In genomic region chr8:119021478-119021877, GRCm38 (mm10) we compare ENCODE assay signal across 18 mouse cellular contexts.
DNase-seq lines count a peak whose midpoint lies in the region; ATAC-seq and TF ChIP-seq lines count a peak whose summit lies in the region.
"Had no signal": no experiment of that assay in that cellular context is flagged by ENCODE, and none has a peak within 500 bp of the region (broad histone marks: within the 10 kb centered on the region; RNA-seq: fewer than 3 reads in every experiment).

No protein-coding gene starts in this region.

- 80% methylated on average over 11 of the region's 11 CpGs for WGBS in hindbrain, embryonic 15.5 days
- WGBS in hindbrain, embryonic 11.5 days, result 92% methylated on average over 11 of the region's 11 CpGs
- 83% methylated on average over 11 of the region's 11 CpGs for WGBS in midbrain, postnatal 0 days
- 92% methylated on average over 11 of the region's 11 CpGs for WGBS in midbrain, embryonic 11.5 days
- 76% methylated on average over 11 of the region's 11 CpGs for WGBS in neural tube, embryonic 14.5 days

- ATAC-seq in frontal cortex, adult (ENCODE audit: low TSS enrichment), result peak; percentile 72
- no peak for ATAC-seq in hindbrain, embryonic 15.5 days (ENCODE audit: low FRiP score, low read depth)
- no peak for ATAC-seq in hindbrain, embryonic 11.5 days (ENCODE audit: low FRiP score)
- no peak for ATAC-seq in midbrain, postnatal 0 days (ENCODE audit: low FRiP score)
- ATAC-seq in midbrain, embryonic 11.5 days (ENCODE audit: low FRiP score), result no peak
- ATAC-seq in neural tube, embryonic 14.5 days (ENCODE audit: low read depth), result no peak

- H3K27ac ChIP-seq in hindbrain, embryonic 15.5 days (replicated peaks), result peak overlapping the region; percentile 6
- no peak overlapping the region for H3K27ac ChIP-seq in hindbrain, embryonic 11.5 days (ENCODE audit: low read depth, low read length)
- H3K27ac ChIP-seq in midbrain, postnatal 0 days (ENCODE audit: low read depth, low read length), result peak overlapping the region; percentile 26; the same call in 1 of the 2 replicates
- H3K27ac ChIP-seq in midbrain, embryonic 11.5 days (ENCODE audit: low read depth, low read length), result no peak overlapping the region
- peak overlapping the region; percentile 66 for H3K27ac ChIP-seq in neural tube, embryonic 14.5 days (ENCODE audit: low read depth, low read length)
- H3K27ac ChIP-seq: embryonic facial prominence, embryonic 15.5 days; forebrain, embryonic 10.5 days; heart, embryonic 15.5 days had no signal

- no peak for TF ChIP-seq CTCF in midbrain, postnatal 0 days (IDR thresholded peaks at IDR 0.05)

- H3K4me2 ChIP-seq in hindbrain, embryonic 15.5 days, result no peak overlapping the region
- no peak overlapping the region for H3K4me2 ChIP-seq in hindbrain, embryonic 11.5 days (replicated peaks; ENCODE audit: low read depth, low read length)
- H3K4me2 ChIP-seq in midbrain, postnatal 0 days (ENCODE audit: low read depth, low read length, poor library complexity, severe bottlenecking), result no peak overlapping the region
- no peak overlapping the region for H3K4me2 ChIP-seq in midbrain, embryonic 11.5 days
- H3K4me2 ChIP-seq in neural tube, embryonic 14.5 days (ENCODE audit: low read depth, low read length), result no peak overlapping the region
- H3K4me2 ChIP-seq: embryonic facial prominence, embryonic 15.5 days; heart, embryonic 11.5 days; heart, embryonic 15.5 days had no signal

- H3K9me3 ChIP-seq in hindbrain, embryonic 15.5 days, result no peaks in the 10 kb centered on the region
- H3K9me3 ChIP-seq in hindbrain, embryonic 11.5 days (ENCODE audit: control insufficient read depth, low read length), result no peaks in the 10 kb centered on the region
- H3K9me3 ChIP-seq in midbrain, postnatal 0 days (ENCODE audit: low read length), result no peaks in the 10 kb centered on the region
- H3K9me3 ChIP-seq in midbrain, embryonic 11.5 days (ENCODE audit: control insufficient read depth, low read length), result no peaks in the 10 kb centered on the region
- H3K9me3 ChIP-seq in neural tube, embryonic 14.5 days (ENCODE audit: control insufficient read depth, low read length), result no peaks in the 10 kb centered on the region
- H3K9me3 ChIP-seq: embryonic facial prominence, embryonic 15.5 days; forebrain, embryonic 10.5 days; heart, embryonic 15.5 days had no signal

- H3K36me3 ChIP-seq in hindbrain, embryonic 15.5 days, result no peaks in the 10 kb centered on the region
- no peaks in the 10 kb centered on the region for H3K36me3 ChIP-seq in hindbrain, embryonic 11.5 days (ENCODE audit: control insufficient read depth, insufficient read depth, low read length)
- no peaks in the 10 kb centered on the region for H3K36me3 ChIP-seq in midbrain, postnatal 0 days (ENCODE audit: insufficient read depth, low read length)
- H3K36me3 ChIP-seq in midbrain, embryonic 11.5 days (ENCODE audit: control insufficient read depth, insufficient read depth, low read length), result no peaks in the 10 kb centered on the region
- no peaks in the 10 kb centered on the region for H3K36me3 ChIP-seq in neural tube, embryonic 14.5 days (ENCODE audit: control insufficient read depth, insufficient read depth, low read length)
- H3K36me3 ChIP-seq: embryonic facial prominence, embryonic 15.5 days; forebrain, embryonic 10.5 days; heart, embryonic 15.5 days had no signal

- H3K9ac ChIP-seq in hindbrain, embryonic 15.5 days, result no peak overlapping the region
- H3K9ac ChIP-seq in hindbrain, embryonic 11.5 days (ENCODE audit: low read depth, low read length), result no peak overlapping the region
- no peak overlapping the region for H3K9ac ChIP-seq in midbrain, postnatal 0 days (replicated peaks; ENCODE audit: low read length, poor library complexity, severe bottlenecking)
- no peak overlapping the region for H3K9ac ChIP-seq in midbrain, embryonic 11.5 days (ENCODE audit: low read length)
- H3K9ac ChIP-seq in neural tube, embryonic 14.5 days (replicated peaks; ENCODE audit: low read depth, low read length), result no peak overlapping the region
- H3K9ac ChIP-seq: embryonic facial prominence, embryonic 15.5 days; heart, embryonic 15.5 days had no signal

- no peak overlapping the region for H3K4me3 ChIP-seq in hindbrain, embryonic 15.5 days
- H3K4me3 ChIP-seq in hindbrain, embryonic 11.5 days (ENCODE audit: low read depth, low read length), result no peak overlapping the region
- no peak overlapping the region for H3K4me3 ChIP-seq in midbrain, postnatal 0 days (ENCODE audit: low read depth, low read length)
- H3K4me3 ChIP-seq in midbrain, embryonic 11.5 days (ENCODE audit: low read depth, low read length), result no peak overlapping the region
- no peak overlapping the region for H3K4me3 ChIP-seq in neural tube, embryonic 14.5 days (ENCODE audit: low read depth, low read length)
- H3K4me3 ChIP-seq: embryonic facial prominence, embryonic 15.5 days; erythroblast, embryonic 14.5 days; forebrain, embryonic 10.5 days; heart, embryonic 15.5 days had no signal

- DNase-seq in frontal cortex, postnatal 14 days (ENCODE audit: low spot score in 2 of 2), result no peak
- DNase-seq in hindbrain, embryonic 11.5 days (ENCODE audit: low spot score), result no peak
- no peak for DNase-seq in midbrain, postnatal 0 days (ENCODE audit: low spot score)
- DNase-seq in midbrain, embryonic 11.5 days (ENCODE audit: low spot score, missing footprints), result no peak
- DNase-seq in heart, adult 9 months (ENCODE audit: low spot score in 2 of 2), result no peak
- DNase-seq: adrenal gland, postnatal 10 days; cerebellum, postnatal 10 days; embryo, embryonic 11 days; heart, postnatal 14 days; kidney, adult 11 months had no signal

- H3K4me1 ChIP-seq in hindbrain, embryonic 15.5 days (replicated peaks), result peaks cover 27% of the 10 kb centered on the region
- no peaks in the 10 kb centered on the region for H3K4me1 ChIP-seq in hindbrain, embryonic 11.5 days (replicated peaks; ENCODE audit: control insufficient read depth, insufficient read depth, low read length)
- H3K4me1 ChIP-seq in midbrain, postnatal 0 days (ENCODE audit: insufficient read depth, low read length), result peaks cover 4% of the 10 kb centered on the region; the same call in 1 of the 2 replicates
- H3K4me1 ChIP-seq in midbrain, embryonic 11.5 days (ENCODE audit: control insufficient read depth, insufficient read depth, low read length), result no peaks in the 10 kb centered on the region
- peaks cover 12% of the 10 kb centered on the region for H3K4me1 ChIP-seq in neural tube, embryonic 14.5 days (ENCODE audit: control insufficient read depth, insufficient read depth, low read length)
- H3K4me1 ChIP-seq: forebrain, embryonic 10.5 days; heart, embryonic 15.5 days had no signal

- no peaks in the 10 kb centered on the region for H3K27me3 ChIP-seq in hindbrain, embryonic 15.5 days
- no peaks in the 10 kb centered on the region for H3K27me3 ChIP-seq in hindbrain, embryonic 11.5 days (ENCODE audit: control insufficient read depth, insufficient read depth, low read length)
- H3K27me3 ChIP-seq in midbrain, postnatal 0 days (ENCODE audit: insufficient read depth, low read length), result no peaks in the 10 kb centered on the region
- no peaks in the 10 kb centered on the region for H3K27me3 ChIP-seq in midbrain, embryonic 11.5 days (ENCODE audit: control insufficient read depth, insufficient read depth, low read length)
- no peaks in the 10 kb centered on the region for H3K27me3 ChIP-seq in neural tube, embryonic 14.5 days (ENCODE audit: control insufficient read depth, insufficient read depth, low read length)
- H3K27me3 ChIP-seq: embryonic facial prominence, embryonic 15.5 days; heart, embryonic 15.5 days had no signal

Comparison
In these comparisons a context has a peak if more than half of its experiments do, and no peak if none do; other contexts are left out.
1. H3K27ac ChIP-seq: peak in hindbrain, embryonic 15.5 days (single experiment), midbrain, postnatal 0 days (single experiment) and neural tube, embryonic 14.5 days (single experiment); none in hindbrain, embryonic 11.5 days (single experiment) and midbrain, embryonic 11.5 days (single experiment).